Mouse (Mus musculus) c-Kit-positive CD71-negative TER-119-negative erythroid progenitor cells, embryonic 14.5 days (primary cell): ENCODE data around the gene Strn4.

Source experiments
- DNase-seq: peaks from one replicate; pipeline ENCODE4 v3.0.0-alpha.2; 2013; ENCODE audit warnings: low read depth

The Strn4 gene

DNA sequence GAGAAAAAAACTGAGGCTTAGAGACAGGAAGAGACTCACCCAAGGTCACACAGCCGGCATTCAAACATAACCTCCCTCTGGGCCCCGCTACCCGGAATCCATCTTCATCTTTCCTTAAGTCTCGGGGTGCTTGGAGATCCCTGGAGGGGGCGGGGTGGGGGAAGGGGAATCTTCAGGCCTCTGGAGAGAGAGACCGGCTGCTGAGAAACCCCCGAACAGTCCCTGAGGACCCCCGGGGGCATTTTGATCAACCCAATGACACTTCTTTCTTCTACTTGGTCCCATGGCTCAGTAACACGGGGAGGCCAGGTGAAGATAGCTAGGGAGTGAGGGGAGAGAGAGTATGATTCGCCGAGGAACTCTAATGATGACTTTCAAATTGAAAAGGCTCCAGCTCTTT lies 60.3 kb downstream of the Strn4 start:
- no peak for DNase-seq

- DNase-seq: no peak
Observed at GRCm38 (mm10) chr7:16876608-16877007, 60.9 kb downstream of the Strn4 start.

- no peak for DNase-seq
Observed at GRCm38 (mm10) chr7:16877717-16878116, 62.0 kb downstream of the Strn4 start.

GRCm38 (mm10) chr7:16879796-16880547 lies 64.3 kb downstream of the Strn4 start:
- no peak for DNase-seq

GRCm38 (mm10) chr7:16880615-16881014 lies 64.9 kb downstream of the Strn4 start:
- no peak for DNase-seq

DNA sequence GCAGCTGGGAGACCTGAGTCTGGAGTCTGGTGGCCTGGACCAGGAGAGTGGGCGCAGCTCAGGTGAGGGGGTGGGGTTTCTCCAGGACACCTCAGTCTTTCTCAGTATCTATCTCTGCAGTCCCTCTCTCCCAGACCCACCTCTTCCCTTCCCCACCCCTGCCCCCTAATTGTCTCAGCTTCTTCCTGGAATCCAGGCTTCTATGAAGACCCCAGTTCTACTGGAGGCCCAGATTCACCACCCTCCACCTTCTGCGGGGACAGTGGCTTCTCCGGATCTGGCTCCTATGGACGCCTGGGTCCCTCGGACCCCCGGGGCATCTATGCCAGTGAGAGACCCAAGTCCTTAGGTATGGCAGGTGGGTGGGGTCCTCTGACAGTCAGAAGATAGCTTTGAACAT lies 67.5 kb downstream of the Strn4 start:
- no peak for DNase-seq

DNA sequence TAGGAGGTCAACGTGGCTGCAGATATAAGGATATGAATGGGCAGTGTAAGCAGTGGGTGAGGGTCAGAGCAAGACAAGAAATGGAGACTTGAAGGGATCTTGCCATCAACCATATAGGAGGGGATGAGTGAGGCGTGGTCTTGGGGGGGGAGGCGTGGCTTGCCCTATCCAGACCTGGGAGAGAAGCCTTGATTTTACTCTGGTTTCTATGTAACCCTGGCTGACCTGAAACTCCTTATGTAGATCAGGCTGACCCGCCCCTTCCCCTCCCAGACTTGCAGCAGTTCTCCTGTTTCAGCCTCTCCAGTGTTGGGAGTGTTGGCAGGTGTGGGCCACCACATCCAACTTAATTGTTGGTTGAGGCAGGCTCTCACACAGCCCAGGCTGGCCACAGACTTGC lies 68.6 kb downstream of the Strn4 start:
- DNase-seq: no peak

DNA sequence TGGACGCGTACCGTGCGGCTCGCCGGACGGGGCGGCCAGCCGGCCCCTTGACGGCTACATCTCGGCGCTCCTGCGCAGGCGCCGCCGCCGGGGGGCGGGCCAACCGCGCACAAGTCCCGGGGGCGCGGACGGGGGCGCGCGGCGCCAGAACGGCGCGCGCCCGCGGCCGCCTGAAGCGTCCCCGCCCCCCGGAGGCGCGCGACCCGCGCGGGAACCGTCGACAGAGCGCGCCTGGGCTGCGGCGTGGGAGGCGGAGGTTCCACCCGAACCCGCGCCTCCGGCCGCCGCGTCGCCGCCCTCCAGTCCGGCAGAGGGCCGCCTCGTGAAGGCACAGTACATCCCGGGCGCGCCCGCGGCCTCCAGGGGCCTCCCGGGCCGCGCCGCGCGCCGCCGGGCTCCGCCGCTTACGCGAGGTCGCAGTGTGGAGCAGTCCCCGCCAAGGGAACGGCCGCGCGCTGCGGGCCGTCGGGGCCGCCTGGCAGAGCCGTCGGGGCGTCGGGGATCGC lies 69.6 kb downstream of the Strn4 start:
- no peak for DNase-seq

GRCm38 (mm10) chr7:16885905-16886304 lies 70.2 kb downstream of the Strn4 start:
- DNase-seq: no peak
